Mouse (Mus musculus): ENCODE data around the gene Wnt4. TPM values are rescaled to one million over a fixed set of nuclear protein-coding genes. Genes with fewer than 3 reads are reported as not detected.

Gene Wnt4
- total RNA-seq, 1 experiment, result 4.0 TPM

DNA sequence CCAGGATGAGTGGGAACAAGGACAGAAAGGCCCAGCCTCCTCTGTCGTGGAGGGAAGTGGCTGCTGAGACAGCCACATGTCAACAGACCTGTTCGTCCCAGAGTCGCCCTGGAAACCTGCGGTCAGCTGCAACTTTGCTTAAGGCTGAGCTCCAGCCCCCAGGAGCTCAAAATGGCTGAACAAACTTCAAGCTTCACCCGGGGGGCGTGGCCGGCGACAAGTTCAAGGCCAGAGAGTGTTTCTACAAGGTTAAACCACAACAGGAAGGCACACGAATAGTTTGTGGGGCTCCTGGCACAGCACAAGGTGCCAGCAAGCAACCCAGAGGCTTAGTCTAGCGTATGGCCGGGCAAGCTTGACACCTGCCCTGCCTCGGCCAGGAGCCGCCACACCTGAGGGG lies 13.2 kb upstream of the Wnt4 start:
- in situ Hi-C loops (cut with MboI; ENCODE audit: low sequenced_read_pairs in 2 of 2, unreplicated experiment in 2 of 2), result no loop called here
- no peak for TF ChIP-seq ZNF384 (IDR thresholded peaks at IDR 0.05; ENCODE audit: low read depth, low read length)
- no peak for TF ChIP-seq CHD2 (IDR thresholded peaks at IDR 0.05; ENCODE audit: low read depth, low read length)
- no peak for TF ChIP-seq MAFK (IDR thresholded peaks at IDR 0.05; ENCODE audit: insufficient read depth, low read depth, low read length)
- no peak for TF ChIP-seq ZC3H11A (IDR thresholded peaks at IDR 0.05; ENCODE audit: borderline replicate concordance, low read depth, low read length)
- no peak for TF ChIP-seq HCFC1 (IDR thresholded peaks at IDR 0.05; ENCODE audit: borderline replicate concordance, insufficient read depth, low read length)

DNA sequence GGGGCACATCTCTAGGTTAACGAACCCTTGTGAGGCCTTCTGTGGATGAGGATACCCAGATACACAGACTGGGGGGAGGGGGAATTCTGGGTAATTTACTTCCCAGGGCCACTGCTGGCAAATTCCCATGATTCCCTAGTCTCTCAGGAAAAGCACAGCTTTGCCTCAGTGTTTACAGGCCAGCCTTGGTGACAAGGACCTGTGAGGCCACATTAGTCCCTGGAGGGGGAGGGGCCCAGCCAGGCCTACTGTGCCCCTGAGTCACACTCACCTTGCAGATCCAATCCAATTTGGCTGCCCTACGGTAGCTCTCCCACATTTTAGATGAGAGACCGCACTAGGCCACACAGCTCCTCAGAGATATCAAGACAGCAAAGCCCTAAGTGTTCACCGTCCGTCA lies 12.2 kb upstream of the Wnt4 start:
- Histone ChIP-seq H3K9ac (ENCODE audit: insufficient read depth, low read depth, low read length, poor library complexity, severe bottlenecking) (no peak overlapping the region), H3K36me3 (ENCODE audit: control insufficient read depth, insufficient read depth, low read length, poor library complexity, severe bottlenecking) (no peaks in the 10 kb centered on the region), H3K9me3 (ENCODE audit: control insufficient read depth, insufficient read depth, low read depth, low read length) (no peaks in the 10 kb centered on the region), H3K27ac (ENCODE audit: insufficient read depth, low read depth, low read length, poor library complexity, severe bottlenecking) (no peak overlapping the region), H3K4me3 (ENCODE audit: insufficient read depth in 1 of 2, low read depth in 1 of 2, low read length in 2 of 2, poor library complexity in 1 of 2, severe bottlenecking in 1 of 2) (no peak overlapping the region), H3K4me1 (ENCODE audit: control insufficient read depth in 2 of 2, insufficient read depth in 2 of 2, low read length in 2 of 2, poor library complexity in 1 of 2) (peaks cover 0 to 6% of the 10 kb centered on the region in 2 experiments; a peak in 1 of 4 replicates)
- TF ChIP-seq HCFC1 (IDR thresholded peaks at IDR 0.05; ENCODE audit: borderline replicate concordance, insufficient read depth, low read length), result no peak
- no peak for TF ChIP-seq ZNF384 (IDR thresholded peaks at IDR 0.05; ENCODE audit: low read depth, low read length)
- no peak for TF ChIP-seq CHD2 (IDR thresholded peaks at IDR 0.05; ENCODE audit: low read depth, low read length)
- no peak for TF ChIP-seq MAFK (IDR thresholded peaks at IDR 0.05; ENCODE audit: insufficient read depth, low read depth, low read length)
- TF ChIP-seq ZC3H11A (IDR thresholded peaks at IDR 0.05; ENCODE audit: borderline replicate concordance, low read depth, low read length), result no peak
- no peak for DNase-seq (ENCODE audit: low read depth, low spot score)
- in situ Hi-C loops (cut with MboI; ENCODE audit: low sequenced_read_pairs in 2 of 2, unreplicated experiment in 2 of 2), result no loop called here

More for the DNA sequence above, 13.2 kb upstream of the Wnt4 start:
- Histone ChIP-seq H3K4me1 (ENCODE audit: control insufficient read depth in 2 of 2, insufficient read depth in 2 of 2, low read length in 2 of 2, poor library complexity in 1 of 2) (peaks cover 0 to 6% of the 10 kb centered on the region in 2 experiments; a peak in 1 of 4 replicates), H3K36me3 (ENCODE audit: control insufficient read depth, insufficient read depth, low read length, poor library complexity, severe bottlenecking) (no peaks in the 10 kb centered on the region), H3K9ac (ENCODE audit: insufficient read depth, low read depth, low read length, poor library complexity, severe bottlenecking) (no peak overlapping the region), H3K9me3 (ENCODE audit: control insufficient read depth, insufficient read depth, low read depth, low read length) (no peaks in the 10 kb centered on the region), H3K27ac (ENCODE audit: insufficient read depth, low read depth, low read length, poor library complexity, severe bottlenecking) (no peak overlapping the region), H3K4me3 (ENCODE audit: insufficient read depth in 1 of 2, low read depth in 1 of 2, low read length in 2 of 2, poor library complexity in 1 of 2, severe bottlenecking in 1 of 2) (no peak overlapping the region)
- no peak for DNase-seq (ENCODE audit: low read depth, low spot score)

- in situ Hi-C loops (cut with MboI; ENCODE audit: low sequenced_read_pairs in 2 of 2, unreplicated experiment in 2 of 2), result no loop called here
- Histone ChIP-seq H3K27ac (ENCODE audit: insufficient read depth, low read depth, low read length, poor library complexity, severe bottlenecking) (no peak overlapping the region), H3K4me3 (ENCODE audit: insufficient read depth in 1 of 2, low read depth in 1 of 2, low read length in 2 of 2, poor library complexity in 1 of 2, severe bottlenecking in 1 of 2) (no peak overlapping the region), H3K9ac (ENCODE audit: insufficient read depth, low read depth, low read length, poor library complexity, severe bottlenecking) (no peak overlapping the region), H3K9me3 (ENCODE audit: control insufficient read depth, insufficient read depth, low read depth, low read length) (no peaks in the 10 kb centered on the region), H3K4me1 (ENCODE audit: control insufficient read depth in 2 of 2, insufficient read depth in 2 of 2, low read length in 2 of 2, poor library complexity in 1 of 2) (peaks cover 0 to 6% of the 10 kb centered on the region in 2 experiments; a peak in 1 of 4 replicates), H3K36me3 (ENCODE audit: control insufficient read depth, insufficient read depth, low read length, poor library complexity, severe bottlenecking) (no peaks in the 10 kb centered on the region)
- DNase-seq (ENCODE audit: low read depth, low spot score), result no peak
- no peak for TF ChIP-seq CHD2 (IDR thresholded peaks at IDR 0.05; ENCODE audit: low read depth, low read length)
- no peak for TF ChIP-seq MAFK (IDR thresholded peaks at IDR 0.05; ENCODE audit: insufficient read depth, low read depth, low read length)
- TF ChIP-seq ZC3H11A (IDR thresholded peaks at IDR 0.05; ENCODE audit: borderline replicate concordance, low read depth, low read length), result no peak
- no peak for TF ChIP-seq ZNF384 (IDR thresholded peaks at IDR 0.05; ENCODE audit: low read depth, low read length)
- no peak for TF ChIP-seq HCFC1 (IDR thresholded peaks at IDR 0.05; ENCODE audit: borderline replicate concordance, insufficient read depth, low read length)
Measured at GRCm38 (mm10) chr4:137268541-137268940, 8.7 kb upstream of the Wnt4 start.

DNA sequence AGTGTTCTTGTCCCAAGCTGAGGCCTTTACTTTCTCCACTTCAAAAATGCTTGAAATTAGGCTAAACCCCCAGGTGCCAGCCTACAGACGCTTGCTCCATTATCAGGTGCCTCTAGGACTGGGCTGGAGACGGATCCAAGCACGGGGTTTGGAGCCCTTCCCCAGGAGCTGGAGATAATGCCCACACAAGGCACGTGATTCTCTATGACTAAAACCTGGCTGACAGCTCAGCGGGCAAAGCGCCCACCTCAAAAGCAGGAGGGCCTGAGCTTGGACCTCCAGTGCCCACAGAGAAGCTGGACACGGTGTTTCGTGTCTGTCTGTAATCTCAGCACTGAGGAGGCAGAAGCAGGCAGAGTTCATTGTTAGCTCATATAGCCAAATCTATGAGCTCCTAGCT lies 5.4 kb upstream of the Wnt4 start:
- no peak for DNase-seq (ENCODE audit: low read depth, low spot score)
- Histone ChIP-seq H3K9me3 (ENCODE audit: control insufficient read depth, insufficient read depth, low read depth, low read length) (no peaks in the 10 kb centered on the region), H3K9ac (ENCODE audit: insufficient read depth, low read depth, low read length, poor library complexity, severe bottlenecking) (no peak overlapping the region), H3K27ac (ENCODE audit: insufficient read depth, low read depth, low read length, poor library complexity, severe bottlenecking) (no peak overlapping the region), H3K4me1 (ENCODE audit: control insufficient read depth in 2 of 2, insufficient read depth in 2 of 2, low read length in 2 of 2, poor library complexity in 1 of 2) (peaks cover 0 to 4% of the 10 kb centered on the region in 2 experiments; a peak in 1 of 4 replicates), H3K36me3 (ENCODE audit: control insufficient read depth, insufficient read depth, low read length, poor library complexity, severe bottlenecking) (no peaks in the 10 kb centered on the region), H3K4me3 (ENCODE audit: insufficient read depth in 1 of 2, low read depth in 1 of 2, low read length in 2 of 2, poor library complexity in 1 of 2, severe bottlenecking in 1 of 2) (no peak overlapping the region)
- in situ Hi-C loops (cut with MboI; ENCODE audit: low sequenced_read_pairs in 2 of 2, unreplicated experiment in 2 of 2), result no loop called here
- TF ChIP-seq ZC3H11A (IDR thresholded peaks at IDR 0.05; ENCODE audit: borderline replicate concordance, low read depth, low read length) (no peak), ZNF384 (IDR thresholded peaks at IDR 0.05; ENCODE audit: low read depth, low read length) (no peak), HCFC1 (IDR thresholded peaks at IDR 0.05; ENCODE audit: borderline replicate concordance, insufficient read depth, low read length) (no peak), MAFK (IDR thresholded peaks at IDR 0.05; ENCODE audit: insufficient read depth, low read depth, low read length) (no peak), CHD2 (IDR thresholded peaks at IDR 0.05; ENCODE audit: low read depth, low read length) (no peak)

DNA sequence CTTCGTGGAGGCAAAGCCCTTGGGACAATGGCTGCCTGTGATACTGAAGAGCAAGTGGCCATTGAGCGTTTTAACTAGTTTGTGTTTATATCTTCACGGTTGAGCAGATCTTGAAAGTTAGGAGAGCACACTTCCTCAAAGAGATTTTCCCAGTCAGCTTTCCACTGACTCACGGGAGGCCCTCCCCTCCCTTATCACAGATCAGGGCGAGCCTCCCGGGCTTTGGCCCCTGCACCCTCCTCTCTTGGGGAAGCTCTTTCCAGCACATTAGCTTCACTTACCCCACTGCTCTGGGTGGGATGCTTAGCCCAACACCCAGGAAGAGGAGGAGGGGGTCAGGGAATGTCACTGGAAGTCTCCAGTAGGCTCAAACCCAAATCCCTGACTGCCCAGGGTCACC lies 3.0 kb upstream of the Wnt4 start:
- in situ Hi-C loops (cut with MboI; ENCODE audit: low sequenced_read_pairs in 2 of 2, unreplicated experiment in 2 of 2), result no loop called here
- H3K27ac ChIP-seq (ENCODE audit: insufficient read depth, low read depth, low read length, poor library complexity, severe bottlenecking), result no peak overlapping the region
- no peaks in the 10 kb centered on the region for H3K36me3 ChIP-seq (ENCODE audit: control insufficient read depth, insufficient read depth, low read length, poor library complexity, severe bottlenecking)
- H3K9ac ChIP-seq (ENCODE audit: insufficient read depth, low read depth, low read length, poor library complexity, severe bottlenecking), result no peak overlapping the region
- DNase-seq (ENCODE audit: low read depth, low spot score), result no peak
- TF ChIP-seq CHD2 (IDR thresholded peaks at IDR 0.05; ENCODE audit: low read depth, low read length) (no peak), ZC3H11A (IDR thresholded peaks at IDR 0.05; ENCODE audit: borderline replicate concordance, low read depth, low read length) (no peak), ZNF384 (IDR thresholded peaks at IDR 0.05; ENCODE audit: low read depth, low read length) (no peak), MAFK (IDR thresholded peaks at IDR 0.05; ENCODE audit: insufficient read depth, low read depth, low read length) (no peak), HCFC1 (IDR thresholded peaks at IDR 0.05; ENCODE audit: borderline replicate concordance, insufficient read depth, low read length) (no peak)
- no peak overlapping the region for H3K4me3 ChIP-seq (ENCODE audit: insufficient read depth in 1 of 2, low read depth in 1 of 2, low read length in 2 of 2, poor library complexity in 1 of 2, severe bottlenecking in 1 of 2)
- H3K4me1 ChIP-seq (ENCODE audit: control insufficient read depth in 2 of 2, insufficient read depth in 2 of 2, low read length in 2 of 2, poor library complexity in 1 of 2), result peaks cover 0 to 5% of the 10 kb centered on the region in 2 experiments; a peak in 2 of 4 replicates
- H3K9me3 ChIP-seq (ENCODE audit: control insufficient read depth, insufficient read depth, low read depth, low read length), result no peaks in the 10 kb centered on the region
